28 mouse cellular contexts compared by ENCODE assay signal in genomic region chr12:99928311-99928710, GRCm38 (mm10). TPM values are rescaled to one million over a fixed set of nuclear protein-coding genes. Genes with fewer than 3 reads are reported as not detected.
A peak's percentile ranks its signal among the peaks of the same experiment; 100 is the strongest.
DNase-seq lines count a peak whose midpoint lies in the region; TF ChIP-seq lines count a peak whose summit lies in the region.
"Had no signal": no experiment of that assay in that cellular context is flagged by ENCODE, and none has a peak within 500 bp of the region (broad histone marks: within the 10 kb centered on the region; RNA-seq: fewer than 3 reads in every experiment).

No protein-coding gene starts in this region.

- H3K4me3 ChIP-seq in left cerebral cortex, adult 2 months, result no peak overlapping the region
- H3K4me3 ChIP-seq: embryonic facial prominence, embryonic 13.5 days; heart, embryonic 10.5 days; heart, embryonic 15.5 days; kidney, embryonic 15.5 days; midbrain, embryonic 15.5 days; neural tube, embryonic 15.5 days had no signal

- intact Hi-C loops in left cerebral cortex, adult 2 months (cut with DNase I), result no loop called here

- peak overlapping the region; percentile 69 for H3K27ac ChIP-seq in left cerebral cortex, adult 2 months
- H3K27ac ChIP-seq: embryonic facial prominence, embryonic 13.5 days; heart, embryonic 10.5 days; heart, embryonic 15.5 days; kidney, embryonic 15.5 days; liver, embryonic 14.5 days; macrophage; midbrain, embryonic 15.5 days; neural tube, embryonic 15.5 days; stomach, postnatal 0 days had no signal

- DNase-seq in right cerebral cortex, adult 18-20 months, result peak; percentile 79
- DNase-seq in right cerebral cortex, postnatal 4 days, result no peak
- DNase-seq in frontal cortex, adult 2 months (ENCODE audit: extremely low spot score in 1 of 2, low spot score in 1 of 2), result peak; percentile 44 to 79
- peak; percentile 38 to 47 for DNase-seq in left cerebral cortex, adult 2 months (ENCODE audit: extremely low spot score in 1 of 2, low spot score in 2 of 2)
- DNase-seq in right cerebral cortex, postnatal 36 days (ENCODE audit: low spot score in 2 of 2), result peak; percentile 46 to 78
- DNase-seq in cerebellum, adult 11-12 months, result no peak
- no peak for DNase-seq in cerebellum, postnatal 36 days
- DNase-seq: adrenal gland, adult 2 months; B cell, adult 2 months; cerebellum, adult 9-10 months; gastrocnemius, postnatal 25 days; heart, adult 11 months; kidney, adult 18-20 months; kidney, postnatal 25 days; liver; lung, adult 2 months; lung, postnatal 10 days had no signal

- no peak for TF ChIP-seq CTCF in left cerebral cortex, adult 2 months (IDR thresholded peaks at IDR 0.05)

RNA-seq across cellular contexts. Expression of gene Kcnk13, which starts 36.0 kb away (rescaled TPM):
- polyA plus RNA-seq in frontal cortex, adult 2 months (2012; rRNA removed), result 6.3 TPM in 2 replicates
- total RNA-seq in left cerebral cortex, adult 2 months (2021), result 10 to 100 TPM in 1 of 2 experiments, 1 to 10 TPM in 1; 6.8 to 10.4 TPM
- total RNA-seq: common myeloid progenitor, adult 5-6 weeks had no signal

RNA-seq across cellular contexts. Expression of gene Tdp1, which starts 44.0 kb away (rescaled TPM):
- polyA plus RNA-seq in frontal cortex, adult 2 months (2012; rRNA removed), result 23.5 and 26.7 TPM in 2 replicates
- total RNA-seq in left cerebral cortex, adult 2 months (2021), result 10 to 100 TPM; 24.6 to 26.4 TPM

RNA-seq across cellular contexts. Expression of gene Efcab11, which starts 44.1 kb away (rescaled TPM):
- polyA plus RNA-seq in frontal cortex, adult 2 months (2012; rRNA removed), result 0.20 and 0.34 TPM in 2 replicates
- under 1 TPM; 0.26 to 0.34 TPM for total RNA-seq in left cerebral cortex, adult 2 months (2021)
- total RNA-seq: gastrocnemius, adult 18-20 months; gastrocnemius, postnatal 25 days had no signal

Comparison
In these comparisons a context has a peak if more than half of its experiments do, and no peak if none do; other contexts are left out.
1. DNase-seq: peak in right cerebral cortex, adult 18-20 months (single experiment), frontal cortex, adult 2 months (2 of 2), left cerebral cortex, adult 2 months (2 of 2) and right cerebral cortex, postnatal 36 days (2 of 2); none in right cerebral cortex, postnatal 4 days (single experiment), cerebellum, adult 11-12 months (single experiment) and cerebellum, postnatal 36 days (0 of 2).